Mouse (Mus musculus): ENCODE results near the gene Ankrd33. TPM values are rescaled to one million over a fixed set of nuclear protein-coding genes. Genes with fewer than 3 reads are reported as not detected.

The Ankrd33 gene
- total and polyA plus RNA-seq, 2 experiments from 2014 or later = not detected

- 20% methylated on average over 8 of the region's 8 CpGs for WGBS
- Histone ChIP-seq H3K4me3 (ENCODE audit: low read length) (no peak overlapping the region), H3K4me1 (ENCODE audit: insufficient read depth, low read length) (peaks cover 10% of the 10 kb centered on the region; the same call in 1 of the 2 replicates)
Measured at GRCm38 (mm10) chr15:101143494-101143893, 27.9 kb downstream of the Ankrd33 start.

DNA sequence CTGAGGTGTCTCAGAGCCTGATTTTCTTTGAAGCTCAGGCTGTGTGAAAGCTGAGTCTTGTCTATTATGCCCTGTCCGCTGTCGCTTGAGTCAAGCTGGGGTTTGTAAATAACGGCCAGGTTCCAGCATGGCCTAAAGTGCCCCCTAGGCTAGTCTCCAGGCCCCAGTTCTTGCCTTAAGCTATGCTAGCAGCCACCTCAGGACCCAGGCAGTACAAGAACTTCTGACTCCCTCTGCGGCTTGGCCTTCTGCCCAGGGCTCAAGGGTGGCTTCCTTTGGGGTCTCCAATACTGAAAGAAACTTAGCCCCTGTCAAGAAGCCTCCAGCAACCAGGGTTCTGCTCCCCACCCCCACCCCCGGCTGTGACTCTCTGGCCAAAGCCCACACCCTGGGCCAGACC is 28.6 kb downstream of the Ankrd33 start:
- WGBS = 83% methylated on average over 5 of the region's 5 CpGs
- no peak overlapping the region for H3K9ac ChIP-seq (replicated peaks; ENCODE audit: low read length)
- H3K4me1 ChIP-seq (ENCODE audit: insufficient read depth, low read length) = peaks cover 10% of the 10 kb centered on the region; the same call in 1 of the 2 replicates
- H3K4me3 ChIP-seq (ENCODE audit: low read length) = no peak overlapping the region
- no peak for TF ChIP-seq CTCF (IDR thresholded peaks at IDR 0.05; ENCODE audit: low read depth)
- H3K4me2 ChIP-seq (ENCODE audit: low read depth, low read length) = no peak overlapping the region
- no peaks in the 10 kb centered on the region for H3K27me3 ChIP-seq (ENCODE audit: insufficient read depth, low read length)
- no peaks in the 10 kb centered on the region for H3K9me3 ChIP-seq (ENCODE audit: low read length)
- DNase-seq (ENCODE audit: low spot score) (no peak), ATAC-seq (no peak)
- H3K36me3 ChIP-seq (ENCODE audit: insufficient read depth, low read length) = no peaks in the 10 kb centered on the region
- H3K27ac ChIP-seq = no peak overlapping the region

More at GRCm38 (mm10) chr15:101143494-101143893, 27.9 kb downstream of the Ankrd33 start:
- DNase-seq (ENCODE audit: low spot score) (peak; percentile 37), ATAC-seq (no peak)
- TF ChIP-seq CTCF (IDR thresholded peaks at IDR 0.05; ENCODE audit: low read depth) = no peak
- no peaks in the 10 kb centered on the region for H3K36me3 ChIP-seq (ENCODE audit: insufficient read depth, low read length)
- H3K27ac ChIP-seq = no peak overlapping the region
- no peaks in the 10 kb centered on the region for H3K27me3 ChIP-seq (ENCODE audit: insufficient read depth, low read length)
- no peaks in the 10 kb centered on the region for H3K9me3 ChIP-seq (ENCODE audit: low read length)
- H3K4me2 ChIP-seq (ENCODE audit: low read depth, low read length) = no peak overlapping the region
- no peak overlapping the region; the same call in 1 of the 2 replicates for H3K9ac ChIP-seq (replicated peaks; ENCODE audit: low read length)

GRCm38 (mm10) chr15:101144779-101145178 is 29.2 kb downstream of the Ankrd33 start:
- H3K36me3 ChIP-seq (ENCODE audit: insufficient read depth, low read length) = no peaks in the 10 kb centered on the region
- no peak overlapping the region for H3K9ac ChIP-seq (replicated peaks; ENCODE audit: low read length)
- no peak overlapping the region for H3K4me3 ChIP-seq (ENCODE audit: low read length)
- H3K27ac ChIP-seq = no peak overlapping the region
- no peaks in the 10 kb centered on the region for H3K9me3 ChIP-seq (ENCODE audit: low read length)
- no peak for TF ChIP-seq CTCF (IDR thresholded peaks at IDR 0.05; ENCODE audit: low read depth)
- H3K27me3 ChIP-seq (ENCODE audit: insufficient read depth, low read length) = no peaks in the 10 kb centered on the region
- ATAC-seq (no peak), DNase-seq (ENCODE audit: low spot score) (no peak)
- 79% methylated on average over 8 of the region's 8 CpGs for WGBS
- H3K4me2 ChIP-seq (ENCODE audit: low read depth, low read length) = no peak overlapping the region; the same call in 1 of the 2 replicates
- H3K4me1 ChIP-seq (ENCODE audit: insufficient read depth, low read length) = peaks cover 10% of the 10 kb centered on the region; the same call in 1 of the 2 replicates

DNA sequence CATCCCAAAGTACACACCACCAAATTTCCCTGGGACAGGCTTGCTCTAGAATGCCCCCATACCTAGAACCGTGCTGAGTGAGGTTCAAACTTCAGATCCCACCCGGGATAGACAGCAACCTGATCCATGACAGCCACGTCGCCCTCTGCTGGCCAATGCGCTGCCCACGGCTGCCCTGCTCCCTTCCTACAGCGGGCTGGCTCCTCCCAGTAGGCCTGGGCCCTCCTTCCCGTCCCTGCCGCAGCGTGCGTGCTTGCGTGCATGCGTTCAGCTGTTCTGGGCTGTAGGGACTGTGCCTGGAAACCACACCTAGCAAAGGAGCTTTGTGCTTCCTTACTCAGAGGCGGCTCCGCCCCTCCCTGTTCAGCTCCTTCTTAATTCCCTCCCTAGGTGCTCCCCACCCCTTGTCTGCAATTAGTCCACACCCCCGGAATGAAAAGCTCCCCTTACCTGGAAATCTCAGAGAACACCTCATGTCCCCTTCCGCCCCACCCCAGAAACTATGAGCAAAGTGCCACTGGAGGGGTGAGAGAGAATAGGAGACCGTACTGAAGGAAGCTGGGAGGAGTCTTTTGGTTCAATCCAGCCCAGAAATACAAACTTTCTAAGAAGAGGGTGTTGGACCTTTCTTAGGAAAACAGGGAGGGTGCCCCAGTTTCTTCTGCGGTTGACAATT is 30.0 kb downstream of the Ankrd33 start:
- WGBS = 11% methylated on average over 19 of the region's 19 CpGs
- H3K9me3 ChIP-seq (ENCODE audit: low read length) = no peaks in the 10 kb centered on the region
- peak overlapping the region; percentile 43 for H3K4me2 ChIP-seq (ENCODE audit: low read depth, low read length)
- peak; percentile 94 for ATAC-seq
- no peaks in the 10 kb centered on the region for H3K36me3 ChIP-seq (ENCODE audit: insufficient read depth, low read length)
- H3K4me3 ChIP-seq (ENCODE audit: low read length) = no peak overlapping the region
- DNase-seq (ENCODE audit: low spot score) = peak; percentile 94
- no peak overlapping the region for H3K27ac ChIP-seq
- H3K4me1 ChIP-seq (ENCODE audit: insufficient read depth, low read length) = peaks cover 10% of the 10 kb centered on the region; the same call in 1 of the 2 replicates
- H3K27me3 ChIP-seq (ENCODE audit: insufficient read depth, low read length) = no peaks in the 10 kb centered on the region
- H3K9ac ChIP-seq (replicated peaks; ENCODE audit: low read length) = no peak overlapping the region
- peak; percentile 99 for TF ChIP-seq CTCF (IDR thresholded peaks at IDR 0.05; ENCODE audit: low read depth)

GRCm38 (mm10) chr15:101146100-101146965 is 30.8 kb downstream of the Ankrd33 start:
- H3K4me1 ChIP-seq (ENCODE audit: insufficient read depth, low read length) = peaks cover 10% of the 10 kb centered on the region; the same call in 1 of the 2 replicates
- no peaks in the 10 kb centered on the region for H3K36me3 ChIP-seq (ENCODE audit: insufficient read depth, low read length)
- 63% methylated on average over 15 of the region's 15 CpGs for WGBS
- no peak overlapping the region for H3K27ac ChIP-seq
- no peaks in the 10 kb centered on the region for H3K9me3 ChIP-seq (ENCODE audit: low read length)
- ATAC-seq (no peak), DNase-seq (ENCODE audit: low spot score) (no peak)
- no peak overlapping the region for H3K4me2 ChIP-seq (ENCODE audit: low read depth, low read length)
- no peak for TF ChIP-seq CTCF (IDR thresholded peaks at IDR 0.05; ENCODE audit: low read depth)
- H3K4me3 ChIP-seq (ENCODE audit: low read length) = no peak overlapping the region
- no peaks in the 10 kb centered on the region for H3K27me3 ChIP-seq (ENCODE audit: insufficient read depth, low read length)
- no peak overlapping the region for H3K9ac ChIP-seq (replicated peaks; ENCODE audit: low read length)

DNA sequence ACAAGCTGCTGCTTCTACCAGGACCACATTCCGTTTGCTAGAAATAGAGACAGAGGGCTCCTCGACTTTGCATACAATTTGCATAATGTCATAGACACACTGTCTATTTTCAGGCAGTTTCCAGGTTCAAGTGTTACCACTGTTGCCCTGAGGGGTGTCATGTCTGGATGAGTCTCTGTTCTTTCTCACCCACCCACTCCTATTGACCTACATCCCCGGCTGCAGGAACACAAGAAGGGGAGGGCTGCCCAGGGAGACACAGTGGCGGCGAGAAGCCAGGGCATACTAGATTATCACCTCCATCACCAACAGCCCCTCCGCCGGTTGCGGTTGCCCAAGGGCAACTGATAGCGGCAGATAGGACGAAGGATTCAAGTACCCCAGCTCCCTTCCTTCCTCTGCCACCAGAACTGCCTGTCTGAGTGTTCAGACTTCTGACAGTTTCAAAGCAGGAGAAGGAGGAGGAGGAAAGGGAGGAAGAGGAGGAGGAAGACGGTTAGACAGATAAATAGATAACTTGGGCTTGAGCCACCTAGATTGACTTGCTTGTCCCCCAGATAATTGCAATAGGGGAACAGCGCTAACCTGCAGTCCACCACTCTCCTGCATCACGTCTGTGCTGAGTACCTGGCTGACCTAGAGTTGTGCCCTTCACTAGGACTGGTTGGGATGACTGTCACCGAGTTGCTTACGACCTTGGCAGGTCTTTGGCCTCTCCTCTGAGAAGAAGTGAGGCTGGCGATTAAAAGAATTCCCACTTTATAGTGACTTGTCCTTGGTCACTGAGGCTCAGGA is 31.8 kb downstream of the Ankrd33 start:
- Histone ChIP-seq H3K27me3 (ENCODE audit: insufficient read depth, low read length) (no peaks in the 10 kb centered on the region), H3K9me3 (ENCODE audit: low read length) (no peaks in the 10 kb centered on the region), H3K27ac (no peak overlapping the region), H3K4me2 (ENCODE audit: low read depth, low read length) (no peak overlapping the region), H3K9ac (replicated peaks; ENCODE audit: low read length) (no peak overlapping the region), H3K36me3 (ENCODE audit: insufficient read depth, low read length) (no peaks in the 10 kb centered on the region), H3K4me1 (ENCODE audit: insufficient read depth, low read length) (peaks cover 10% of the 10 kb centered on the region; the same call in 1 of the 2 replicates), H3K4me3 (ENCODE audit: low read length) (no peak overlapping the region)
- no peak for TF ChIP-seq CTCF (IDR thresholded peaks at IDR 0.05; ENCODE audit: low read depth)
- DNase-seq (ENCODE audit: low spot score) (no peak), ATAC-seq (no peak)
- 70% methylated on average over 16 of the region's 16 CpGs for WGBS

All from hindbrain, postnatal 0 days (tissue).